Mouse (Mus musculus) inflammation-experienced regulatory T-cells (primary cell): Measurements from ENCODE around the gene Pdcl3. TPM values are rescaled to one million over a fixed set of nuclear protein-coding genes. Genes with fewer than 3 reads are reported as not detected.

Experiments
- polyA plus RNA-seq, 2 experiments: library from polyadenylated mRNA; unstranded; fragments of 100-300 nt; shearing (Covaris generic); gene quantifications; one replicate each; pipeline ENCODE4 v1.2.1; 2017

Gene Pdcl3
- 100 to 1,000 TPM in 1 of 2 experiments, 10 to 100 TPM in 1; 94.1 to 119 TPM for polyA plus RNA-seq

DNA sequence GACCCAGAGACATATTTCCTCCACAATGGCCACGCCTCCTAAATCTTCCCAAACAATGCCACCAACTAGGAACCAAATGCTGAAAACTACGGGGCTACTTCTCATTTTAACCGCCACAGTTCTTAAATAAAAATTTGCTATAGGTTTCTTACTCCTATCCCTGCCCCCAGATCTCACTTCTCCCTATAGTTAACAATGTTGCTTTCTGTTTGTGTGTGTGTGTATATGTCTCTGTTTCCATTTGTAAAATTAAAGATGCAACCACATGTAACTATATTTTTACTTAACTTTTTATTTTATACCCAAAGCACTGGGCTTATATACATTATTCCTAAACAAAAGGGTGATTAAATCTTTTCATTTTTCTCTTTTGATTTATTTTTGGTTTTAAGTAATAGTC lies at the start of gene Pdcl3:
Pdcl3 (plus strand) TSS at position 301 of the 400 bp plus-strand sequence.

DNA sequence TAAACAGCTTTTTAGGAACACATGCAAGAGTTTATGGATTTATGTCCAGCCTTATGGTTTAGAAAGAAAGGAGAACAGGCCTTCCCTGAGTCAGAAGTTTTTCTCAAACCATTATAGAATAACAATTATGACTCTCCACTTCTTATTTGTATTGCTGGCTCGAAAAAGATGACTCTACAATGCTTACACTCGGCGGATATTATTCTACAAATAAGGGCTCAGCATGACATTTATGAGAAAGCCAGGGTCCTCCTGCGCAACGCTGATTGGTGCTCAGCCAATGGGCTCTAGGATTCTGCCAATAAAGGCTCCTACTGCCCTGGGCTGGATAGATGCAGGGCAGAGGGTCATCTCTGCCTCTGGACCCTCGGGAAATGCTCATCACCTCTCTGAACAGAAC lies 46.6 kb upstream of the Pdcl3 start, which contains the start of gene Nms:
Nms (plus strand) TSS at position 301 of the 400 bp plus-strand sequence.

Other genes with a start within 250 kb of the Pdcl3 start
- gene Lonrf2, start 148.9 kb upstream of the Pdcl3 start, polyA plus RNA-seq = under 1 TPM; 0.22 to 0.56 TPM
- gene Chst10, start 87.4 kb upstream of the Pdcl3 start, polyA plus RNA-seq = 10 to 100 TPM; 30.8 to 50.1 TPM
- gene Nms, start 46.5 kb upstream of the Pdcl3 start, polyA plus RNA-seq = not detected
- gene Npas2, start 208.1 kb downstream of the Pdcl3 start, polyA plus RNA-seq = 1 to 10 TPM; 1.1 to 2.5 TPM